Mouse (Mus musculus): ENCODE measurements around the gene Ift88. TPM values are rescaled to one million over a fixed set of nuclear protein-coding genes. Genes with fewer than 3 reads are reported as not detected.
A peak's percentile ranks its signal among the peaks of the same experiment; 100 is the strongest.

Ift88 gene
- polyA plus RNA-seq, 1 experiment from 2014 or later: 16.9 TPM

DNA sequence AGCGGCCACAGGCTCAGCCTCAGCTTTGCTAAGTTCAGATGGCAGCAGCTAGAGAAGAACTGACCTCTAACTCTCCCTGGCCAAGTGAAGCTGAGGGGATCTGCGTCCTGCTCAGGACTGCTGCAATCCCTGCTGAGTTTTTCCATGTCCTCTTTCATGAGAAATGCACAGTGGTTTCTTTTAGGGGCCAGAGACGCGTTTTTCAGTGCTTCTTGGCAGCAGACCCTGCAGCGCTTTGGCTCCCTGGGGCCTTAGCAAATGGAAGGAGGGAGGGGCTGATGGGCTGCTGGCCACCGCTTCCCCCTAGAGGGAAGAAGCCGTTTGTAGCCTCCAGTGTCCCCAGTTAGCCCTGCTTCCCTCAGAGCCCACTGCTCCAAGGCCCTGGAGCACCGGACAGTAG lies 111.1 kb downstream of the Ift88 start:
- Histone ChIP-seq H3K9ac (replicated peaks; ENCODE audit: low read length) (no peak overlapping the region), H3K4me2 (ENCODE audit: low read depth, low read length) (no peak overlapping the region)
- no peak for DNase-seq (ENCODE audit: low spot score)

DNA sequence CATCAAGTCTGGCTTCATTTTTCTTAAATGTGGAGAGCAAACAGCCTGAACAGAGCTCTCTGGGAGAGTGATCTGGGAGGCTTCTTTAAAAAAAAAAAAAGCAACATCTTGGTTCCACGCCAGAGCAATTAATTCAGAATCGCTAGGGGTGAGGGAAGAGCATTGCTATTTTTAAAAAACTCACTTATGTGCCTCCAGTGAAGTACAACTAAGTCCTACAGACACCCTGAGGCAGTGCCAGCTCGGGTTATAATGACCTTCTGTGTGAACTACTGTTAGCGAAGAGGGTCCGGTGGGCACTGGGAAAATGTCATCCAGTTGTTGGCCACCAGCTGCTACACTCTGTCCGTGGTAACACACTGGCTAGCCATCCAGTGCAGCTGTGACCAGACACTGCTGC lies 111.8 kb downstream of the Ift88 start:
- H3K4me3 ChIP-seq (ENCODE audit: low read depth, low read length): no peak overlapping the region
- no peaks in the 10 kb centered on the region for H3K9me3 ChIP-seq (replicated peaks; ENCODE audit: control insufficient read depth, low read length)
- H3K9ac ChIP-seq (replicated peaks; ENCODE audit: low read length): no peak overlapping the region
- no peak overlapping the region for H3K27ac ChIP-seq (replicated peaks; ENCODE audit: low read depth, low read length)
- no peak overlapping the region for H3K4me2 ChIP-seq (ENCODE audit: low read depth, low read length)
- 73% methylated on average over 6 of the region's 6 CpGs for WGBS
- no peaks in the 10 kb centered on the region for H3K36me3 ChIP-seq (replicated peaks; ENCODE audit: control insufficient read depth, insufficient read depth, low read depth, low read length)
- DNase-seq (ENCODE audit: low spot score) (no peak), ATAC-seq (replicated peaks; ENCODE audit: insufficient number of reproducible peaks, low FRiP score, low TSS enrichment, low read depth) (no peak)
- H3K27me3 ChIP-seq (ENCODE audit: control insufficient read depth, insufficient read depth, low read length): peaks cover 4% of the 10 kb centered on the region
- H3K4me1 ChIP-seq (ENCODE audit: control insufficient read depth, insufficient read depth, low read length): no peaks in the 10 kb centered on the region

More for the DNA sequence above, 111.1 kb downstream of the Ift88 start:
- Histone ChIP-seq H3K9me3 (replicated peaks; ENCODE audit: control insufficient read depth, low read length) (no peaks in the 10 kb centered on the region), H3K27me3 (ENCODE audit: control insufficient read depth, insufficient read depth, low read length) (peaks cover 4% of the 10 kb centered on the region), H3K4me1 (ENCODE audit: control insufficient read depth, insufficient read depth, low read length) (no peaks in the 10 kb centered on the region), H3K27ac (replicated peaks; ENCODE audit: low read depth, low read length) (no peak overlapping the region), H3K36me3 (replicated peaks; ENCODE audit: control insufficient read depth, insufficient read depth, low read depth, low read length) (no peaks in the 10 kb centered on the region), H3K4me3 (ENCODE audit: low read depth, low read length) (no peak overlapping the region)
- ATAC-seq (replicated peaks; ENCODE audit: insufficient number of reproducible peaks, low FRiP score, low TSS enrichment, low read depth): no peak
- 8% methylated on average over 8 of the region's 8 CpGs for WGBS

DNA sequence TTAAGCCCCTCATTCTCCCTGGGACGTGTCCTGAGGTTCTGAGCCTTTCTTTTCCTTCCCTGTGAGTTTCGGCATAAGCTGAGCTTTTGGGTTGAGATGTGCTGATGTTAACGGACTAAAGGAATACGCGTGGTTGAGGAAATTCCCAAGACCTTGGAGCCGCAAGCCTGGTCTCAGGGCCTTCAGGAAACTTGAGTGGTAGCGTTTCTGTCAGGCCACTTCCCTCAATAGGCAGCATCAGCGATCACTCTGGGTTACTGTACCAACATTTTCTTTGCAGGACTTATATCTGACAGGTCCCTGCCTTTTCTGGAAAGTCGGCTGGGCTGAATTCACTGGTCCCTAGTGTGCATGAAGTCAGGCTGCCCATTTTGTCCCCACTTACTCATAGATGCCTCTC lies 113.0 kb downstream of the Ift88 start:
- WGBS: 30% methylated on average over 9 of the region's 9 CpGs
- ATAC-seq (replicated peaks; ENCODE audit: insufficient number of reproducible peaks, low FRiP score, low TSS enrichment, low read depth) (no peak), DNase-seq (ENCODE audit: low spot score) (no peak)
- Histone ChIP-seq H3K4me2 (ENCODE audit: low read depth, low read length) (no peak overlapping the region), H3K9me3 (replicated peaks; ENCODE audit: control insufficient read depth, low read length) (no peaks in the 10 kb centered on the region), H3K27ac (replicated peaks; ENCODE audit: low read depth, low read length) (no peak overlapping the region), H3K4me3 (ENCODE audit: low read depth, low read length) (no peak overlapping the region), H3K9ac (replicated peaks; ENCODE audit: low read length) (no peak overlapping the region), H3K36me3 (replicated peaks; ENCODE audit: control insufficient read depth, insufficient read depth, low read depth, low read length) (no peaks in the 10 kb centered on the region), H3K4me1 (ENCODE audit: control insufficient read depth, insufficient read depth, low read length) (no peaks in the 10 kb centered on the region), H3K27me3 (ENCODE audit: control insufficient read depth, insufficient read depth, low read length) (peaks cover 4% of the 10 kb centered on the region)

DNA sequence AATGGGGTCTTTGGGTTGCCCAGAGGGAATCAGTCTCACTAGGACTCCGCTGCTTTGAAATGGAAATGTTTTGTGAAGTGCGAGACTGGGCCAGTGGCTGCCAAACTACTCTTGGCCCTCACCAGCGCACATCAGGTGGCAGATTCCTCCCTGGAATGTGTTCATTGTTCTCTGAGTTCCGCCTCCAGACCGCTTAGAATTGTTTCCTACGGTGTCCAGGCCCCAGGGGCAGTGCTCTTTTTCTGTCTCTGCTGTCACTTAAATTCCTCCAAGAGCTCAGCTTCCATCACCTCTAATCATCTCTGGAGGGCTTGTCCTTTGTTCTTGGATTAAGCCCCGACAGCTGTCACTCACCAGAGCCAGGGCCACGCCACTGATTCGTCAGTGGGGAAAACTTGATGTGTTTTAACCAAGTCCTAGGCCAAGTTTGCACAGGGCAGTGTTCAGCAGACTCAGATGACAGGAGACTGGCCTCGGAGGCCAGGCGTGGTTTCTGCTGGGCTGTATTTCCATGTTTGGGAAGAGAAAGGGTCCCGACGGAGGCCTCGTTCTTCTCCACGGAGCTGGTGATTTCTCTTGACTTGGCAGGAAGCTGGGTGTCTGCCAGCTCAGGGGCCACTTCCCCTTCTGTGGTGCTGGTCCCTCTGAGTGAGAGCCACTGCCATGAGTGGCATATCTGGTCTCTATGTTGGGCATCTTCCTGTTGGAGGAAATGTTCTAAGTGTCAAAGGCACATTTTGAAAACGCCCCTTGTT lies 113.6 kb downstream of the Ift88 start:
- no peak overlapping the region for H3K4me2 ChIP-seq (ENCODE audit: low read depth, low read length)
- no peaks in the 10 kb centered on the region for H3K4me1 ChIP-seq (ENCODE audit: control insufficient read depth, insufficient read depth, low read length)
- no peak overlapping the region for H3K4me3 ChIP-seq (ENCODE audit: low read depth, low read length)
- ATAC-seq (replicated peaks; ENCODE audit: insufficient number of reproducible peaks, low FRiP score, low TSS enrichment, low read depth) (no peak), DNase-seq (ENCODE audit: low spot score) (peak; percentile 40)
- no peaks in the 10 kb centered on the region for H3K9me3 ChIP-seq (replicated peaks; ENCODE audit: control insufficient read depth, low read length)
- H3K9ac ChIP-seq (replicated peaks; ENCODE audit: low read length): no peak overlapping the region
- no peaks in the 10 kb centered on the region for H3K36me3 ChIP-seq (replicated peaks; ENCODE audit: control insufficient read depth, insufficient read depth, low read depth, low read length)
- H3K27ac ChIP-seq (replicated peaks; ENCODE audit: low read depth, low read length): no peak overlapping the region
- 11% methylated on average over 16 of the region's 16 CpGs for WGBS
- peaks cover 4% of the 10 kb centered on the region for H3K27me3 ChIP-seq (ENCODE audit: control insufficient read depth, insufficient read depth, low read length)

DNA sequence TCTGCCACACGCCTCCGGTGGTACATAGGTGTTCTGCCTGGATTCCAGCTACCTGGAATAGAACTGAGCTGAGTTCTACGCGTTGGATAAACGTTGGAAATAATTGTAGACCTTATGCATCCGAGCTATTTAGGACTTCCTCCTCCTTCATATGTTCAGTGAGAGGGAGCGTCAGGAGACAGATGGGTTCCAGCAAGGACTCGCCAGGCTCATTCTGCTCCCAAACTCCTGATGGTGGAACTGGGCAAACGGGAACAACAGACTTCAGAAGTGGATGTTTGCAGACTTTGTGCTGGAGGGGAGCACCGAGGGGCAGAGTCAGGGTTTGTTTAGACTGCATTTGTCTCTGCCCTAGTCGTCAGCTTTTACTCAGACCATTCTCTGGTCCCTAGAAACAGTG lies 116.8 kb downstream of the Ift88 start:
- 84% methylated on average over 11 of the region's 11 CpGs for WGBS
- Histone ChIP-seq H3K36me3 (replicated peaks; ENCODE audit: control insufficient read depth, insufficient read depth, low read depth, low read length) (no peaks in the 10 kb centered on the region), H3K27ac (replicated peaks; ENCODE audit: low read depth, low read length) (no peak overlapping the region), H3K4me2 (ENCODE audit: low read depth, low read length) (no peak overlapping the region), H3K4me1 (ENCODE audit: control insufficient read depth, insufficient read depth, low read length) (no peaks in the 10 kb centered on the region), H3K27me3 (ENCODE audit: control insufficient read depth, insufficient read depth, low read length) (no peaks in the 10 kb centered on the region; the same call in 1 of the 2 replicates), H3K4me3 (ENCODE audit: low read depth, low read length) (no peak overlapping the region), H3K9ac (replicated peaks; ENCODE audit: low read length) (no peak overlapping the region), H3K9me3 (replicated peaks; ENCODE audit: control insufficient read depth, low read length) (no peaks in the 10 kb centered on the region)
- DNase-seq (ENCODE audit: low spot score) (no peak), ATAC-seq (replicated peaks; ENCODE audit: insufficient number of reproducible peaks, low FRiP score, low TSS enrichment, low read depth) (no peak)

DNA sequence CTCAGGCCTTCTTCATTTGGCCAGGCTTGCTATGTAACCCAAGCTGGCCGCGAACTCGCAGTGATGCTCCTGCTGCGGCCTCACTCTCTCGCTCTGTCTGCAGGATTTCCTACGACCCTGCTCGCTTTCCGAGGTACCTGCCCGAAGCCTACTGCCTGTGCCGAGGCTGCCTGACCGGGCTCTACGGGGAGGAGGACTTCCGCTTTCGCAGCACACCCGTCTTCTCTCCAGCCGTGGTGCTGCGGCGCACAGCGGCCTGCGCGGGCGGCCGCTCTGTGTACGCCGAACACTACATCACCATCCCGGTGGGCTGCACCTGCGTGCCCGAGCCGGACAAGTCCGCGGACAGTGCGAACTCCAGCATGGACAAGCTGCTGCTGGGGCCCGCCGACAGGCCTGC lies 118.4 kb downstream of the Ift88 start:
- WGBS: 44% methylated on average over 34 of the region's 34 CpGs
- H3K4me3 ChIP-seq (ENCODE audit: low read depth, low read length): no peak overlapping the region
- H3K27ac ChIP-seq (replicated peaks; ENCODE audit: low read depth, low read length): no peak overlapping the region
- no peak overlapping the region for H3K9ac ChIP-seq (replicated peaks; ENCODE audit: low read length)
- peaks cover 2% of the 10 kb centered on the region; the same call in 1 of the 2 replicates for H3K4me1 ChIP-seq (ENCODE audit: control insufficient read depth, insufficient read depth, low read length)
- DNase-seq (ENCODE audit: low spot score): peak; percentile 8
- no peak overlapping the region for H3K4me2 ChIP-seq (ENCODE audit: low read depth, low read length)
- no peaks in the 10 kb centered on the region for H3K9me3 ChIP-seq (replicated peaks; ENCODE audit: control insufficient read depth, low read length)
- no peaks in the 10 kb centered on the region for H3K36me3 ChIP-seq (replicated peaks; ENCODE audit: control insufficient read depth, insufficient read depth, low read depth, low read length)
- no peak for ATAC-seq (replicated peaks; ENCODE audit: insufficient number of reproducible peaks, low FRiP score, low TSS enrichment, low read depth)
- no peaks in the 10 kb centered on the region; the same call in 1 of the 2 replicates for H3K27me3 ChIP-seq (ENCODE audit: control insufficient read depth, insufficient read depth, low read length)

DNA sequence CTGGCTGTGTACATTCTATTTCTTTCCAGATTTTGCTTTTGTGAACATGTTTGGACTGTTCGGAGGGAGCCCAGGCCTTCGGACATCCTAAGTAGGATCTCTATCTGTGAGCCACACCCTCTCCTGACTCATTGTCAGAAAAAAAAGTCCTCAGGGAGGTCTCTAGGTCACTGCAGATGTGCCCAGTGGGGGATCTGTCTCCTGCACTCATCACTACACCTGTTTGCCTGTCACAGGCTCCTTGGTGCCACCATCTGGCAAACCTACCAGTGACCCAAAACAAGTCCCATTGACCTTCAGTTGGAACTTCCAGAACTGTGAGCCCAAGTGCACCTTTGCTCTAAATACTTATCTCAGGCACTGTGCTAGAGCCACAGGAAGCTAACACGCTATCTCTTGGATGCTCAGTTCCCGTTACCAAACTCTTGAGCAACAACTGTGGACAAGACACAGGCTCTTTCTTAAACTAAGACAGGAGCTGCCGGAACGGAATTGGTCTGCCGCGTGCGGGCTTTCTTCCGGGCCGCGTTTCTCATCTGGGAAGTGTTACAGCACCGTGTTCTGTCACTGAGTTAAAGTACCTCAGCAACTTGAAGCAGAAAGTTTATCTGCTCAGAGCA lies 119.7 kb downstream of the Ift88 start:
- no peaks in the 10 kb centered on the region for H3K36me3 ChIP-seq (replicated peaks; ENCODE audit: control insufficient read depth, insufficient read depth, low read depth, low read length)
- ATAC-seq (replicated peaks; ENCODE audit: insufficient number of reproducible peaks, low FRiP score, low TSS enrichment, low read depth) (no peak), DNase-seq (ENCODE audit: low spot score) (no peak)
- H3K4me2 ChIP-seq (ENCODE audit: low read depth, low read length): no peak overlapping the region
- WGBS: 91% methylated on average over 13 of the region's 13 CpGs
- peaks cover 2% of the 10 kb centered on the region; the same call in 1 of the 2 replicates for H3K4me1 ChIP-seq (ENCODE audit: control insufficient read depth, insufficient read depth, low read length)
- no peaks in the 10 kb centered on the region for H3K9me3 ChIP-seq (replicated peaks; ENCODE audit: control insufficient read depth, low read length)
- H3K27ac ChIP-seq (replicated peaks; ENCODE audit: low read depth, low read length): no peak overlapping the region
- no peak overlapping the region for H3K4me3 ChIP-seq (ENCODE audit: low read depth, low read length)
- no peak overlapping the region for H3K9ac ChIP-seq (replicated peaks; ENCODE audit: low read length)
- no peaks in the 10 kb centered on the region for H3K27me3 ChIP-seq (ENCODE audit: control insufficient read depth, insufficient read depth, low read length)

DNA sequence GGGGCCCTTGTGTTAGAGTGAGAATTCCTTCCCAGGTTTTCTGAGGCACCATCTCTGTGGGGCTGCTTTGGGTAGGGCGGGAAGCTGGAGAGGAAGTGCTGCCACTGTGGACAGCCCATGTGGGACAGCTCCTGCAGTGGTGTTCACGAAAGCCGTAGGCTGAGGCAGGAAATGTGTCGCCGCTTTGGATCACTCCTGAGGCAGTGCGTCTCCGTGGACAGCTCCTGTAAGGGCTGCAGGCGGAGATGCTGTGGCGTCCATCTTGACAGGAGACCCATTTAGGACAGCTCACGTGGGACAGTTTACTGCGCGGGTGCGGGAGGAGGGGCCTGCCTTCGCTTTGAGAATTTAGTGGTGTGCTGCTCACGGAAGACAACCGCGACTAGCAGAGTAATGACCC lies 121.7 kb downstream of the Ift88 start:
- H3K9me3 ChIP-seq (replicated peaks; ENCODE audit: control insufficient read depth, low read length): no peaks in the 10 kb centered on the region
- H3K4me3 ChIP-seq (ENCODE audit: low read depth, low read length): no peak overlapping the region
- ATAC-seq (replicated peaks; ENCODE audit: insufficient number of reproducible peaks, low FRiP score, low TSS enrichment, low read depth): no peak
- H3K4me2 ChIP-seq (ENCODE audit: low read depth, low read length): no peak overlapping the region
- no peak overlapping the region for H3K9ac ChIP-seq (replicated peaks; ENCODE audit: low read length)
- no peaks in the 10 kb centered on the region; the same call in 1 of the 2 replicates for H3K36me3 ChIP-seq (replicated peaks; ENCODE audit: control insufficient read depth, insufficient read depth, low read depth, low read length)
- no peak for DNase-seq (ENCODE audit: low spot score)
- no peak overlapping the region for H3K27ac ChIP-seq (replicated peaks; ENCODE audit: low read depth, low read length)
- WGBS: 79% methylated on average over 17 of the region's 17 CpGs
- H3K27me3 ChIP-seq (ENCODE audit: control insufficient read depth, insufficient read depth, low read length): no peaks in the 10 kb centered on the region
- H3K4me1 ChIP-seq (ENCODE audit: control insufficient read depth, insufficient read depth, low read length): peaks cover 2% of the 10 kb centered on the region; the same call in 1 of the 2 replicates
